Mouse (Mus musculus): ENCODE measurements around the gene Rab11fip2. TPM values are rescaled to one million over a fixed set of nuclear protein-coding genes. Genes with fewer than 3 reads are reported as not detected.

The Rab11fip2 gene
- 10 to 100 TPM; 67.7 to 78.0 TPM for total RNA-seq (2021)

- peak; percentile 79 to 94 for DNase-seq (ENCODE audit: extremely low spot score in 1 of 2, low spot score in 1 of 2)
Measured at GRCm38 (mm10) chr19:59943322-59943871, at the start of gene Rab11fip2. TSS of gene Rab11fip2 (minus strand) at chr19:59943654.

GRCm38 (mm10) chr19:59981588-59981987 is 38.1 kb upstream of the Rab11fip2 start:
- DNase-seq (ENCODE audit: extremely low spot score in 1 of 2, low spot score in 1 of 2), result no peak

GRCm38 (mm10) chr19:59954936-59955335 is 11.5 kb upstream of the Rab11fip2 start:
- DNase-seq (ENCODE audit: extremely low spot score in 1 of 2, low spot score in 1 of 2), result no peak

- no peak for DNase-seq (ENCODE audit: extremely low spot score in 1 of 2, low spot score in 1 of 2)
Measured at GRCm38 (mm10) chr19:59949731-59950130, 6.3 kb upstream of the Rab11fip2 start.

GRCm38 (mm10) chr19:59942716-59943321 is 635 bp downstream of the Rab11fip2 start:
- peak; percentile 16 to 21 for DNase-seq (ENCODE audit: extremely low spot score in 1 of 2, low spot score in 1 of 2)

GRCm38 (mm10) chr19:59939711-59940110 is 3.7 kb downstream of the Rab11fip2 start:
- DNase-seq (ENCODE audit: extremely low spot score in 1 of 2, low spot score in 1 of 2), result no peak

GRCm38 (mm10) chr19:59932085-59932484 is 11.4 kb downstream of the Rab11fip2 start:
- no peak for DNase-seq (ENCODE audit: extremely low spot score in 1 of 2, low spot score in 1 of 2)

GRCm38 (mm10) chr19:59928672-59929071 is 14.8 kb downstream of the Rab11fip2 start:
- DNase-seq (ENCODE audit: extremely low spot score in 1 of 2, low spot score in 1 of 2), result no peak

GRCm38 (mm10) chr19:59926125-59926524 is 17.3 kb downstream of the Rab11fip2 start:
- DNase-seq (ENCODE audit: extremely low spot score in 1 of 2, low spot score in 1 of 2), result no peak

GRCm38 (mm10) chr19:59920846-59921245 is 22.6 kb downstream of the Rab11fip2 start:
- DNase-seq (ENCODE audit: extremely low spot score in 1 of 2, low spot score in 1 of 2), result no peak

- DNase-seq (ENCODE audit: extremely low spot score in 1 of 2, low spot score in 1 of 2), result no peak
Measured at GRCm38 (mm10) chr19:59917901-59918613, 25.4 kb downstream of the Rab11fip2 start.

- DNase-seq (ENCODE audit: extremely low spot score in 1 of 2, low spot score in 1 of 2), result no peak
Measured at GRCm38 (mm10) chr19:59911554-59911953, 31.9 kb downstream of the Rab11fip2 start.

GRCm38 (mm10) chr19:59905296-59906081 is 38.0 kb downstream of the Rab11fip2 start:
- no peak for DNase-seq (ENCODE audit: extremely low spot score in 1 of 2, low spot score in 1 of 2)

- no peak for DNase-seq (ENCODE audit: extremely low spot score in 1 of 2, low spot score in 1 of 2)
Measured at GRCm38 (mm10) chr19:59899965-59900364, 43.5 kb downstream of the Rab11fip2 start.

- DNase-seq (ENCODE audit: extremely low spot score in 1 of 2, low spot score in 1 of 2), result no peak
Measured at GRCm38 (mm10) chr19:59898301-59898700, 45.2 kb downstream of the Rab11fip2 start.

GRCm38 (mm10) chr19:59889383-59889782 is 54.1 kb downstream of the Rab11fip2 start:
- no peak for DNase-seq (ENCODE audit: extremely low spot score in 1 of 2, low spot score in 1 of 2)

- no peak for DNase-seq (ENCODE audit: extremely low spot score in 1 of 2, low spot score in 1 of 2)
Measured at GRCm38 (mm10) chr19:59888846-59889245, 54.6 kb downstream of the Rab11fip2 start.

GRCm38 (mm10) chr19:59887866-59888265 is 55.6 kb downstream of the Rab11fip2 start:
- DNase-seq (ENCODE audit: extremely low spot score in 1 of 2, low spot score in 1 of 2), result no peak

- no peak for DNase-seq (ENCODE audit: extremely low spot score in 1 of 2, low spot score in 1 of 2)
Measured at GRCm38 (mm10) chr19:59885301-59885700, 58.2 kb downstream of the Rab11fip2 start.

- DNase-seq (ENCODE audit: extremely low spot score in 1 of 2, low spot score in 1 of 2), result no peak
Measured at GRCm38 (mm10) chr19:59877238-59877637, 66.2 kb downstream of the Rab11fip2 start.

GRCm38 (mm10) chr19:59866666-59867065 is 76.8 kb downstream of the Rab11fip2 start:
- DNase-seq (ENCODE audit: extremely low spot score in 1 of 2, low spot score in 1 of 2), result no peak
